Mouse (Mus musculus) thymus, adult 2 months (tissue): ENCODE results near the gene Adamts1. TPM values are rescaled to one million over a fixed set of nuclear protein-coding genes. Genes with fewer than 3 reads are reported as not detected.

Source experiments
- DNase-seq: peaks from one replicate; pipeline ENCODE4 v3.0.0; 2021
- H3K27ac ChIP-seq: fragments of 200-500 bp; 2 replicates; pipeline ENCODE4 v1.5.1; 2012; ENCODE audit warnings: low read length, control low read depth; ENCODE audit not compliant: control insufficient read depth, insufficient read depth
- H3K27me3 ChIP-seq: fragments of 200-500 bp; 2 replicates; pipeline ENCODE4 v1.6.1; 2012; ENCODE audit warnings: mild to moderate bottlenecking, low read length, moderate library complexity, mixed read lengths; ENCODE audit not compliant: control insufficient read depth, insufficient read depth
- H3K36me3 ChIP-seq: fragments of 200-500 bp; 2 replicates; pipeline ENCODE4 v1.6.1; 2012; ENCODE audit warnings: mild to moderate bottlenecking, low read length, moderate library complexity; ENCODE audit not compliant: control insufficient read depth, insufficient read depth
- H3K4me1 ChIP-seq: fragments of 200-500 bp; replicated peaks from 2 replicates; pipeline ENCODE4 v1.6.1; 2012; ENCODE audit warnings: low read length; ENCODE audit not compliant: control insufficient read depth, insufficient read depth
- H3K4me3 ChIP-seq: fragments of 200-500 bp; 2 replicates; pipeline ENCODE4 v1.5.1; 2012; ENCODE audit warnings: mild to moderate bottlenecking, low read length, control low read depth, moderate library complexity; ENCODE audit not compliant: control insufficient read depth, insufficient read depth
- CTCF ChIP-seq: fragments of 200-500 bp; IDR thresholded peaks from 2 replicates; pipeline ENCODE4 v1.5.1; 2012; ENCODE audit warnings: mild to moderate bottlenecking, control low read depth, low read length, moderate library complexity, borderline replicate concordance; ENCODE audit not compliant: control insufficient read depth, poor library complexity, insufficient read depth; ENCODE audit errors: extremely low read depth
- POLR2A ChIP-seq: fragments of 200-500 bp; IDR thresholded peaks from 2 replicates; pipeline ENCODE4 v1.6.1; 2012; ENCODE audit warnings: mild to moderate bottlenecking, low read length, control low read depth, moderate library complexity; ENCODE audit not compliant: control insufficient read depth, poor library complexity, insufficient read depth; ENCODE audit errors: extremely low read depth
- WGBS: fragments of 180-500 bp; shearing (Covaris S2); methylation state at CpG from one replicate; pipeline ENCODE4 v1.1.7; 2018; 5-methylcytosine and 5-hydroxymethylcytosine counted together
- polyA plus RNA-seq: library from polyadenylated mRNA; depleted of rRNA; stranded (reverse); fragments of >200 nt; gene quantifications from 2 replicates; pipeline ENCODE4 v1.2.3, GENCODE M21; 2012

Adamts1 gene
- polyA plus RNA-seq, 1 experiment: 3.8 TPM

DNA sequence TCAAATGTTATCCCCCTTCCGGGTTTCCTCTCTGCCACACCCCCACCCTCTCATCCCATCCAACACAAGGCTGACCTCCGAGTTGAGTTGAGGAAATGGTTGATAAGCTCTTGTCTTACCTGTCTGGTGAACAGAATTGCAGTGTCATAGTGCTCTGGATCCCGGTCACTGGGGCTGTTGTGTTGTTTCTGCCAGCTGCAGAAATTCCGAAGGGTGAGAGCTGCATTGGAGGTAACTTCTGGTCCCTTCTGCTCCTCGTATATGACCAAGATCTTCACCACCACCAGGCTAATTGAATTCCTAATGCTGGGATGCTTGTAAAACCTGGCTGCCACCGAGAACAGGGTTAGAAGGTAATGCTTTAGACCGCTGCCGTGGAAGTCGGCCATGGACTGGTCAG is 2.9 kb downstream of the Adamts1 start:
- DNase-seq: no peak
- no peak overlapping the region for H3K27ac ChIP-seq
- no peak overlapping the region for H3K4me3 ChIP-seq
- 81% methylated on average over 9 of the region's 9 CpGs for WGBS
- TF ChIP-seq POLR2A: no peak
- TF ChIP-seq CTCF: no peak
- H3K27me3 ChIP-seq: peaks cover 4% of the 10 kb centered on the region; the same call in 1 of the 2 replicates
- H3K4me1 ChIP-seq: no peaks in the 10 kb centered on the region
- no peaks in the 10 kb centered on the region for H3K36me3 ChIP-seq

DNA sequence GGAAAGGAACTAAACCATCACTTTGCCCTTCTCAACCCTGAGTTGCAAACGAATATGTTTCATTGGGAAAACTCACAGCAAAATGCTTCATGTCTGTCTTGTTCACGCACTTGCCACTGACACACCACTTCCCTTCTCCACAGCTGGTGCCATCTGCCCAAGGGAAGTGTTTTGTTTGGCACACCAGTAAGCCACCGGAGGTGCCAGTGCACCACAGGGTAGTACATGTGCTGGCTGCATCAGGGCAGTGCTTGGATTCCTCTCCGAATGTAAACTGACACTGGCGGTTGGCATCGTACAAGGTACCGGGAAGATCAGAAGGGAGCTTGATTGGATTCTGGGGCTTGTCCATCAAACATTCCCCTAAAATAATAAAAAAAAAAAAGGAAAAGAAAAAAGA is 4.6 kb downstream of the Adamts1 start:
- TF ChIP-seq POLR2A: no peak
- 90% methylated on average over 7 of the region's 7 CpGs for WGBS
- Histone ChIP-seq H3K36me3 (no peaks in the 10 kb centered on the region), H3K27me3 (peaks cover 4% of the 10 kb centered on the region; the same call in 1 of the 2 replicates), H3K4me3 (no peak overlapping the region), H3K27ac (no peak overlapping the region), H3K4me1 (no peaks in the 10 kb centered on the region)
- DNase-seq: no peak

DNA sequence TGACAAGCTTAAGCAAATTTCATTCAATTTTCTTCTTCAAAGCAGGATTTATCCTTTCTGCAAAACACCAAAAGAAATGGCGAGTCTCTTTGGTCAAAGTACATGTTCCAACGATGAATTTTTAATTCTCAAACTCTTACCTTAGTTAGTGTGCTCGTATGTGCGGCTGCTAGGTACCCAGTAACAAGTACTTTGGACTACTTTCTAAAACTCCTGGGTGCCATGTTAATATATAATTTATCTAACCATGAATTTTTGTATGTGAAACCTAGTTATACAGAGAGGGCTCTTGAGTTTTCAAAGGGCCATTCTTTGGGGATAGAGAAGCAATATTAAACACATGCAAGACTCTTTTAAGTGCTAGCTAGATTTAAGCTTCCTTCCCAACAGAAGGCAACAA is 5.8 kb downstream of the Adamts1 start:
- Histone ChIP-seq H3K27me3 (no peaks in the 10 kb centered on the region; the same call in 1 of the 2 replicates), H3K36me3 (no peaks in the 10 kb centered on the region), H3K27ac (no peak overlapping the region), H3K4me3 (no peak overlapping the region), H3K4me1 (no peaks in the 10 kb centered on the region)
- DNase-seq: no peak
- WGBS: 93% methylated on average over 4 of the region's 4 CpGs
- no peak for TF ChIP-seq POLR2A

- H3K27ac ChIP-seq: no peak overlapping the region
- H3K36me3 ChIP-seq: no peaks in the 10 kb centered on the region
- H3K27me3 ChIP-seq: no peaks in the 10 kb centered on the region
- no peaks in the 10 kb centered on the region for H3K4me1 ChIP-seq
- DNase-seq: no peak
- TF ChIP-seq POLR2A: no peak
- TF ChIP-seq CTCF: no peak
- no peak overlapping the region for H3K4me3 ChIP-seq
- 95% methylated on average over 7 of the region's 7 CpGs for WGBS
These were observed 7.2 kb downstream of the Adamts1 start for GRCm38 (mm10) chr16:85795731-85796130.

DNA sequence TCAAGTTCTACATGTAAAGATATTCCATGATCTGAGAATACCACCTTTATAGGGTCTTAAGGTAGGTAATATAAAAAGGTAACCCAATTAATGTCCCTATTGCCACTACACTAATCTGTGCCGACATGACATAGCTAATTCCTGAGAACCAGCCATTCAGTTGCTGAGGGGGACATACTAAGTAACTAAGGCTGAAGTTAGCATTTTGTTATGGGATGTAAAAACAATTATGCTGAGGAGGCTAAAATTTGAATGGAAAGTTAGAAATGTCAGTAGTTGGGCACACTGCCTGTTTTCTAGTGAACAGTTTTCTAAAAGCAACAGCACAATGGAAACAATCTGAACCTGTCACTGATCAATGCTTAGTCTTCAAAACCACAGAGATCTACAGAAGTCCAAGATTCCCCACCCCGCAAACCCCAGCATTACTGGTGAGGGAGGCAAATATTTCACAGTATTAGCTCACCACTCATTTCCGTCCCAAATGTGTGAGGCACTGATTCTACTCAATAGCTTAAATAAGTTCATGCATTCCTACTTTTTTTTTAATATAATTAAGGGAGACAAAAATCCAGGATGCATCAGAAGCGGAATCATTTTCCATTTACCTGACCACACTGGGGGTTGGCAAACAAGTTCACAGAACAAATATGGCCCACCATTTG is 9.6 kb downstream of the Adamts1 start:
- TF ChIP-seq POLR2A: no peak
- TF ChIP-seq CTCF: no peak
- H3K4me1 ChIP-seq: no peaks in the 10 kb centered on the region
- no peak overlapping the region for H3K27ac ChIP-seq
- H3K27me3 ChIP-seq: no peaks in the 10 kb centered on the region
- DNase-seq: no peak
- H3K4me3 ChIP-seq: no peak overlapping the region
- no peaks in the 10 kb centered on the region for H3K36me3 ChIP-seq
- 96% methylated on average over 4 of the region's 4 CpGs for WGBS

- no peak overlapping the region for H3K27ac ChIP-seq
- 88% methylated on average over 2 of the region's 2 CpGs for WGBS
- no peaks in the 10 kb centered on the region for H3K27me3 ChIP-seq
- H3K36me3 ChIP-seq: no peaks in the 10 kb centered on the region
- DNase-seq: no peak
- no peak overlapping the region for H3K4me3 ChIP-seq
- no peaks in the 10 kb centered on the region for H3K4me1 ChIP-seq
- TF ChIP-seq POLR2A: no peak
- TF ChIP-seq CTCF: no peak
These were observed 21.8 kb downstream of the Adamts1 start for GRCm38 (mm10) chr16:85781076-85781475.

DNA sequence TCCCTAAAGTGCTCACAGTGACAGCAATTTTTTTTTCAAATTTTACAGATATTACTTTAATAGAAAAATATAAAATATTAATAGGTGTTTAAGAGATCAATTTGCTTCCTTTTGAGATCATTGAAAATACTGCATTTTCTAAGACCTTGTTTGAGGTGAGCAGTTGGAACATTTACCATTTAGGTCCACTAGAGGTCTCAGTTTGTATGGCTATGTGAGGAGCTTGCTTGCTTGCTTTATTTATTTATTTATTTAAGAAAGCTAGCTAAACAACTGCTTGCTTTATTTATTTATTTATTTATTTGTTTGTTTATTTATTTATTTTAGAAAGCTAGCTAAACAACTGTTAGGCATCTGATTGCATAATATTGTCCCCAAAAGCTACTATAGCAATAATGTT is 23.1 kb downstream of the Adamts1 start:
- TF ChIP-seq CTCF: no peak
- DNase-seq: no peak
- Histone ChIP-seq H3K4me1 (no peaks in the 10 kb centered on the region), H3K27ac (no peak overlapping the region), H3K4me3 (no peak overlapping the region), H3K36me3 (no peaks in the 10 kb centered on the region), H3K27me3 (no peaks in the 10 kb centered on the region)

DNA sequence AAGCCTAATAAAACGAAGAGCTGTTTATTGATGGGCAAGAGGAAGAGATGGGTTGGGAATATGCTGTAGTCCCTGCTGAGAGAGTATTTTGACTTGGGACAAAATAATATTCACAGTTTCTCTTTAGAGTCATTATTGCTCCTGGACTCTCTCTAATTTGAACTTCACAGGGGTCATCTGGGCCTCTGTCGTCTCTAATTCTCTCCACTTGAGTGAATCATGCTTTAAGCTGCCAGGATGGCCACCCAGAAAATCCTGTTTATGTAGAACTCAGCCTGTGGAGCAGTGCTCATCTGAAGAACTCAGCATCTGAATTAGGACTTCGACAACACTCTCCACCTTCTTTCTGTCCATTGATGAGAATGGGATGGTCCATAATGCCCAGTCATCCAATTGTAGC is 30.6 kb downstream of the Adamts1 start:
- DNase-seq: no peak
- no peak overlapping the region for H3K4me3 ChIP-seq
- no peaks in the 10 kb centered on the region for H3K27me3 ChIP-seq
- TF ChIP-seq POLR2A: no peak
- TF ChIP-seq CTCF: no peak
- no peaks in the 10 kb centered on the region for H3K36me3 ChIP-seq
- no peak overlapping the region for H3K27ac ChIP-seq
- 90% methylated on average over 3 of the region's 3 CpGs for WGBS
- H3K4me1 ChIP-seq: no peaks in the 10 kb centered on the region
